Mouse (Mus musculus): ENCODE measurements around the gene Jmjd7. TPM values are rescaled to one million over a fixed set of nuclear protein-coding genes. Genes with fewer than 3 reads are reported as not detected.
A peak's percentile ranks its signal among the peaks of the same experiment; 100 is the strongest.

Jmjd7 gene
- polyA plus RNA-seq, 1 experiment = 5.9 TPM

DNA sequence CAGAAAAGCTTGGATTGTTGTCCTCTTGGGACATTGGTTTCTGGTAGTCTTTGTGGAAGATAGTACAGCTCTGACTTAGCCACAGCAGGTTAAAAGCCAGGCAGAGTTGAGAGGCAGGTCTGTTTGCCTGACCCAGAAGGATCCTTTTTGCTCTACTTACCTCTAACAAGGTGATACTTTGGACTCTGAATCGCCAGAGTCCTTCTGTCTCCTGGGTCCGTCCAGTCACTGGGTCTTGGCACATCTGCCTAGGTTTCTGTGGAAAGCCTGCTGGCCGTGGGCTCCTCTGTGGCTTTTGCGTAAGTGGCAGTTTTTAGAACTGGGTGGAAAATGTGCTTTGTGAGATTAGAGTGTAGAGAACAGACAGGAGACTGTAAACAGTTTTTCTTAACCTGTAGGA, 38.3 kb upstream of the Jmjd7 start:
- H3K4me3 ChIP-seq (ENCODE audit: extremely low read depth, insufficient read depth, insufficient read length) = no peak overlapping the region
- no peaks in the 10 kb centered on the region for H3K27me3 ChIP-seq (ENCODE audit: control insufficient read depth, insufficient read depth, low read length)
- WGBS = 76% methylated on average over 4 of the region's 4 CpGs
- no peak overlapping the region for H3K27ac ChIP-seq (ENCODE audit: insufficient read depth, low read length)
- no peaks in the 10 kb centered on the region for H3K4me1 ChIP-seq (ENCODE audit: control insufficient read depth, insufficient read depth, insufficient read length)
- no peak for DNase-seq (ENCODE audit: low read depth in 1 of 2, low spot score in 2 of 2)
- TF ChIP-seq CTCF (IDR thresholded peaks at IDR 0.05; ENCODE audit: extremely low read depth, insufficient read depth, insufficient read length, insufficient replicate concordance) (no peak), POLR2A (IDR thresholded peaks at IDR 0.05; ENCODE audit: low read depth, low read length) (no peak)
- no peaks in the 10 kb centered on the region for H3K36me3 ChIP-seq (ENCODE audit: control insufficient read depth, insufficient read depth, low read length)

DNA sequence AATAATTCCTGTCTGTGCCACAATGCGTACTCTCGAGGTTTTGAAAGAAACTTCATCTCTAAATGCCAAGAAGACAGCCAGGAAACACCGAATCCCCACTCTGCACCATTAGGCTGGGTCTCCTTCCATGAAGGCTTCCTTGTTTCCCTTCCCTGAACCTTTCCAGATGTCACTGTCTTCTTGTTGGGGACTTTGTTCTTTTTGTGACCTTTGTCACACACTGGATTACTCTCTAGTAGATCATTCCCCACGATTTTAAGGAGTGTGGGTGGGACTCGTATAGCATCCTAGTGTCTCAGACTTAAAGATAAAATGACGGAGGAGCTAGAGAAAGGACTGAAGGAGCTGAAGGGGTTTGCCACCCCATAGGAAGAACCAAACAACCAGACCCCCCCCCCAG, 36.4 kb upstream of the Jmjd7 start:
- no peak for DNase-seq (ENCODE audit: low read depth in 1 of 2, low spot score in 2 of 2)
- H3K36me3 ChIP-seq (ENCODE audit: control insufficient read depth, insufficient read depth, low read length) = no peaks in the 10 kb centered on the region
- H3K4me1 ChIP-seq (ENCODE audit: control insufficient read depth, insufficient read depth, insufficient read length) = no peaks in the 10 kb centered on the region
- H3K27me3 ChIP-seq (ENCODE audit: control insufficient read depth, insufficient read depth, low read length) = no peaks in the 10 kb centered on the region
- no peak overlapping the region for H3K4me3 ChIP-seq (ENCODE audit: extremely low read depth, insufficient read depth, insufficient read length)
- no peak for TF ChIP-seq POLR2A (IDR thresholded peaks at IDR 0.05; ENCODE audit: low read depth, low read length)
- TF ChIP-seq CTCF (IDR thresholded peaks at IDR 0.05; ENCODE audit: extremely low read depth, insufficient read depth, insufficient read length, insufficient replicate concordance) = no peak
- no peak overlapping the region for H3K27ac ChIP-seq (ENCODE audit: insufficient read depth, low read length)
- 89% methylated on average over 6 of the region's 6 CpGs for WGBS

- Histone ChIP-seq H3K4me3 (ENCODE audit: extremely low read depth, insufficient read depth, insufficient read length) (no peak overlapping the region), H3K27me3 (ENCODE audit: control insufficient read depth, insufficient read depth, low read length) (no peaks in the 10 kb centered on the region), H3K36me3 (ENCODE audit: control insufficient read depth, insufficient read depth, low read length) (no peaks in the 10 kb centered on the region), H3K27ac (ENCODE audit: insufficient read depth, low read length) (no peak overlapping the region), H3K4me1 (ENCODE audit: control insufficient read depth, insufficient read depth, insufficient read length) (no peaks in the 10 kb centered on the region)
- 95% methylated on average over 2 of the region's 2 CpGs for WGBS
- DNase-seq (ENCODE audit: low read depth in 1 of 2, low spot score in 2 of 2) = no peak
- TF ChIP-seq POLR2A (IDR thresholded peaks at IDR 0.05; ENCODE audit: low read depth, low read length) (no peak), CTCF (IDR thresholded peaks at IDR 0.05; ENCODE audit: extremely low read depth, insufficient read depth, insufficient read length, insufficient replicate concordance) (no peak)
Measured at GRCm38 (mm10) chr2:119992349-119992748, 34.9 kb upstream of the Jmjd7 start.

- WGBS = 65% methylated on average over 2 of the region's 2 CpGs
Measured at GRCm38 (mm10) chr2:119993515-119993914, 33.8 kb upstream of the Jmjd7 start.

GRCm38 (mm10) chr2:119994839-119995238, 32.4 kb upstream of the Jmjd7 start:
- H3K36me3 ChIP-seq (ENCODE audit: control insufficient read depth, insufficient read depth, low read length) = no peaks in the 10 kb centered on the region
- H3K4me3 ChIP-seq (ENCODE audit: extremely low read depth, insufficient read depth, insufficient read length) = no peak overlapping the region
- no peak for DNase-seq (ENCODE audit: low read depth in 1 of 2, low spot score in 2 of 2)
- no peaks in the 10 kb centered on the region for H3K27me3 ChIP-seq (ENCODE audit: control insufficient read depth, insufficient read depth, low read length)
- TF ChIP-seq POLR2A (IDR thresholded peaks at IDR 0.05; ENCODE audit: low read depth, low read length) (no peak), CTCF (IDR thresholded peaks at IDR 0.05; ENCODE audit: extremely low read depth, insufficient read depth, insufficient read length, insufficient replicate concordance) (no peak)
- H3K27ac ChIP-seq (ENCODE audit: insufficient read depth, low read length) = no peak overlapping the region
- no peaks in the 10 kb centered on the region for H3K4me1 ChIP-seq (ENCODE audit: control insufficient read depth, insufficient read depth, insufficient read length)
- 91% methylated on average over 6 of the region's 6 CpGs for WGBS

More at GRCm38 (mm10) chr2:119993515-119993914, 33.8 kb upstream of the Jmjd7 start:
- Histone ChIP-seq H3K36me3 (ENCODE audit: control insufficient read depth, insufficient read depth, low read length) (no peaks in the 10 kb centered on the region), H3K27ac (ENCODE audit: insufficient read depth, low read length) (no peak overlapping the region), H3K4me1 (ENCODE audit: control insufficient read depth, insufficient read depth, insufficient read length) (no peaks in the 10 kb centered on the region), H3K27me3 (ENCODE audit: control insufficient read depth, insufficient read depth, low read length) (no peaks in the 10 kb centered on the region), H3K4me3 (ENCODE audit: extremely low read depth, insufficient read depth, insufficient read length) (no peak overlapping the region)
- no peak for DNase-seq (ENCODE audit: low read depth in 1 of 2, low spot score in 2 of 2)
- TF ChIP-seq CTCF (IDR thresholded peaks at IDR 0.05; ENCODE audit: extremely low read depth, insufficient read depth, insufficient read length, insufficient replicate concordance) (no peak), POLR2A (IDR thresholded peaks at IDR 0.05; ENCODE audit: low read depth, low read length) (no peak)

DNA sequence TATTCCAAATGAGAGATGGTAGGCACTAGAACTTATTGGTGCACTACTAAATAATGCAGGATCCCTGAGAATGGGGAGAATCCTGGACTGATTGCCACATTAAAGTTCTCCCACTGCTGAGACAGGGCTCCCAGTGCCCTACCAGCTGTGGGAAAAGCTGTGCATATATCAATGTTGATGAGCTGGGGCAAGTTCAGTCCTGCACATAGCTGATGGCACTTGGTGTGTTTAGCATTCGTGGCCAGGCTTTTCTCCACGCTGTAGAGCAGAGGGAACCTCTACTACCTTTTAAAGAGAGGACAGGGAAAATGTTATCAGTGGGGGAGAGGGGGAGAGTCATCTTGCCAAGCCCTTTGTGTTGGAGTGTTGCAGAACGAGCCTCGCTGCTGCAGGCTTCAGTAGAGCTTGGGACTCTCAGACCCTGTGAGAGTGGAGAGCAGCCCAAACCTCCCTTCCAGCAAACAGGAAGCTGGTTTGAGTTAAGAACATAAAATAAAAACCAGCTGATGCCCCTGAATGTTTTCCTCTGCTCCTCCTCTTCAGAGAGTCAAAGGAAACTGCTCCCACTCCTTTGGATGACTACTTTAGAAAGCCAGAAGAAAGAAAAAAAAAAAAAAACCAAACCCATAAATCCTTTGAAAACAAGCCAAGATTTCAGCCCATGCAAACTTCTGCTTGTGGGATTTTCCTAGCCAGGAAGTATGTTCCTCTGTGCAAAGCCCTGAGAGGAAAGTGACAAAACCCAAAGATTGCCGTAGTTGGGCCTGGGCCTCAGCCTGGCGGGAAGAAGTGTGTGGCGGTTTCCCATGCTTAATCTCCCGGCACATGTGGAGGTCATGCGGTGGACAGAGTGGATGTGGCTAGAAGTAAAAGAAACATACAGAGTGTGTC, 31.6 kb upstream of the Jmjd7 start:
- Histone ChIP-seq H3K27ac (ENCODE audit: insufficient read depth, low read length) (peak overlapping the region; percentile 18), H3K4me1 (ENCODE audit: control insufficient read depth, insufficient read depth, insufficient read length) (no peaks in the 10 kb centered on the region), H3K36me3 (ENCODE audit: control insufficient read depth, insufficient read depth, low read length) (no peaks in the 10 kb centered on the region), H3K27me3 (ENCODE audit: control insufficient read depth, insufficient read depth, low read length) (no peaks in the 10 kb centered on the region), H3K4me3 (ENCODE audit: extremely low read depth, insufficient read depth, insufficient read length) (no peak overlapping the region)
- TF ChIP-seq POLR2A (IDR thresholded peaks at IDR 0.05; ENCODE audit: low read depth, low read length) = no peak
- 50% methylated on average over 9 of the region's 9 CpGs for WGBS
- no peak for DNase-seq (ENCODE audit: low read depth in 1 of 2, low spot score in 2 of 2)

DNA sequence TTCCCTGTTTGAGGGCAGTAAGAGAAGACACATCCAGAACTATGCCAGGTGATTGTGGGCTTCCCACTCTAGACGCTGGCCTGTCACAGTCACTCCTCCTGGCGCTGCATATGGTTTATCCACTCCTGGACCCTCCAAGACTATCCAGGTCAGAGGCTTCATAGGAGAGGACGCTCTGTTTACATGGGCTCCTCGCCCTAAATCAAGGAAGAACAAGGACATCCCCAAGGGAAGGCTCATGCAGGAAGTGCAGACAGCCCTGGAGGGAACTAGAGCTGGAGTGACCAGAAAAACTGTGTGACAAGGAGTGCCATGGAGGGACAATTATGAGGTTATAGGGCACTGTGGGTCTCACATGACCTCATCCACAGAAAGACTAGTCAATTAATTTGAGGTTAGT, 29.9 kb upstream of the Jmjd7 start:
- WGBS = 91% methylated on average over 4 of the region's 4 CpGs
- Histone ChIP-seq H3K27ac (ENCODE audit: insufficient read depth, low read length) (no peak overlapping the region), H3K36me3 (ENCODE audit: control insufficient read depth, insufficient read depth, low read length) (no peaks in the 10 kb centered on the region)

More for the DNA sequence above, 29.9 kb upstream of the Jmjd7 start:
- TF ChIP-seq CTCF (IDR thresholded peaks at IDR 0.05; ENCODE audit: extremely low read depth, insufficient read depth, insufficient read length, insufficient replicate concordance) = no peak
- no peak for TF ChIP-seq POLR2A (IDR thresholded peaks at IDR 0.05; ENCODE audit: low read depth, low read length)
- Histone ChIP-seq H3K27me3 (ENCODE audit: control insufficient read depth, insufficient read depth, low read length) (no peaks in the 10 kb centered on the region), H3K4me3 (ENCODE audit: extremely low read depth, insufficient read depth, insufficient read length) (no peak overlapping the region), H3K4me1 (ENCODE audit: control insufficient read depth, insufficient read depth, insufficient read length) (peaks cover 5% of the 10 kb centered on the region; the same call in 1 of the 2 replicates)
- DNase-seq (ENCODE audit: low read depth in 1 of 2, low spot score in 2 of 2) = no peak

All from spleen, adult 2 months (tissue).